Mouse (Mus musculus) heart, postnatal 25 days (tissue): Measurements from ENCODE around the gene Cd163l1. TPM values are rescaled to one million over a fixed set of nuclear protein-coding genes. Genes with fewer than 3 reads are reported as not detected.

Experiments used
- DNase-seq: peaks from one replicate; pipeline ENCODE4 v3.0.0; 2022; ENCODE audit warnings: low spot score
- intact Hi-C: fragments of 180-260 bp; cut with DNase I; formaldehyde crosslinking; loops from one replicate; pipeline ENCODE4 v1.15.1; 2025
- total RNA-seq, 2 experiments: library from RNA; stranded (reverse); gene quantifications; 2 replicates each; pipeline ENCODE4 v1.2.3; 2021

Cd163l1 gene
- total RNA-seq, 2 experiments from 2014 or later, result not detected

- no peak for DNase-seq
- intact Hi-C loops, result no loop called here
Observed at GRCm38 (mm10) chr7:140213841-140214240, 4.2 kb upstream of the Cd163l1 start.

GRCm38 (mm10) chr7:140219268-140219667 lies 1.2 kb downstream of the Cd163l1 start:
- intact Hi-C loops, result no loop called here
- no peak for DNase-seq

GRCm38 (mm10) chr7:140220375-140220774 lies 2.3 kb downstream of the Cd163l1 start:
- no peak for DNase-seq
- intact Hi-C loops, result no loop called here

DNA sequence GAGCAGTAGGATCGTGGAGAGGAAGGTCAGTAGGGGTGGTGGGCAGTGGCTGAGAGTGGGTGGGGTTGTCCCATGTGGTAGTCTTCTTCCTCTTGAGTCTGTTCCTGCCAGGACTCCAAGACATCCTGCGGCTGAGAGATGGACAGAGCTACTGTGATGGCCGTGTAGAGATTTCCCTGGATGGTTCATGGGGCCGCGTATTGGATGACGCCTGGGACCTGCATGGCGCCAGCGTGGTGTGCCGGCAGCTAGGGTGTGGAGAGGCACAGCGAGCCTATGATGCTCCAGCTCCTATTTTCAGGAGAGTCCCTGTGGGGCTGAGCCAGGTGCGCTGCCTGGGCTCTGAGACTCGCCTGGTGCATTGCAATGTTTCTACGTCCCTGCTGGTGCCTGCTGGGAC lies 6.1 kb downstream of the Cd163l1 start:
- no peak for DNase-seq
- intact Hi-C loops, result no loop called here

- DNase-seq, result no peak
- intact Hi-C loops, result no loop called here
Observed at GRCm38 (mm10) chr7:140228476-140228875, 10.4 kb downstream of the Cd163l1 start.

GRCm38 (mm10) chr7:140231026-140231425 lies 13.0 kb downstream of the Cd163l1 start:
- intact Hi-C loops, result no loop called here
- DNase-seq, result no peak

GRCm38 (mm10) chr7:140233696-140234095 lies 15.6 kb downstream of the Cd163l1 start:
- intact Hi-C loops, result no loop called here
- no peak for DNase-seq

GRCm38 (mm10) chr7:140247216-140247615 lies 29.1 kb downstream of the Cd163l1 start, which contains the start of gene 5830411N06Rik:
TSS of gene 5830411N06Rik (plus strand) at chr7:140247284.
- intact Hi-C loops, result no loop called here
- no peak for DNase-seq

GRCm38 (mm10) chr7:140253780-140254299 lies 35.8 kb downstream of the Cd163l1 start:
- intact Hi-C loops, result no loop called here
- DNase-seq, result no peak

Other genes starting within 250 kb of the Cd163l1 start
- gene 6430531B16Rik, start 239.5 kb upstream of the Cd163l1 start, total RNA-seq, result not detected
- gene Adam8, start 225.7 kb upstream of the Cd163l1 start, total RNA-seq, result under 1 TPM; 0.20 to 0.73 TPM
- gene Zfp511, start 181.9 kb upstream of the Cd163l1 start, total RNA-seq, result 10 to 100 TPM; 10.9 to 11.2 TPM
- gene Tubgcp2, start 181.6 kb upstream of the Cd163l1 start, total RNA-seq, result 10 to 100 TPM; 25.4 to 27.2 TPM
- not detected for gene Msx3, start 169.2 kb upstream of the Cd163l1 start, total RNA-seq
- gene Caly, start 135.7 kb upstream of the Cd163l1 start, total RNA-seq, result not detected
- gene Prap1, start 124.9 kb upstream of the Cd163l1 start, total RNA-seq, result not detected
- 10 to 100 TPM; 80.9 to 84.0 TPM for gene Fuom, start 115.8 kb upstream of the Cd163l1 start, total RNA-seq
- 1 to 10 TPM; 3.5 to 3.7 TPM for gene Paox, start 102.5 kb upstream of the Cd163l1 start, total RNA-seq
- gene Echs1, start 101.8 kb upstream of the Cd163l1 start, total RNA-seq, result 100 to 1,000 TPM; 441 to 471 TPM
- 10 to 100 TPM; 22.9 to 30.8 TPM for gene Mtg1, start 80.7 kb upstream of the Cd163l1 start, total RNA-seq
- under 1 TPM; 0.36 to 0.84 TPM for gene Sprn, start 63.4 kb upstream of the Cd163l1 start, total RNA-seq
- not detected for gene Olfr522, start 53.5 kb upstream of the Cd163l1 start, total RNA-seq
- gene Olfr523, start 45.0 kb upstream of the Cd163l1 start, total RNA-seq, result not detected
- not detected for gene Olfr524, start 12.3 kb upstream of the Cd163l1 start, total RNA-seq
- not detected for gene 5830411N06Rik, start 29.0 kb downstream of the Cd163l1 start, total RNA-seq
- not detected for gene Olfr525, start 102.6 kb downstream of the Cd163l1 start, total RNA-seq
- not detected for gene Olfr527, start 115.8 kb downstream of the Cd163l1 start, total RNA-seq
- gene Olfr60, start 143.4 kb downstream of the Cd163l1 start, total RNA-seq, result not detected
- not detected for gene Olfr530, start 158.1 kb downstream of the Cd163l1 start, total RNA-seq
- not detected for gene Olfr531, start 184.7 kb downstream of the Cd163l1 start, total RNA-seq
- gene Olfr532, start 203.4 kb downstream of the Cd163l1 start, total RNA-seq, result not detected
- not detected for gene Olfr533, start 245.1 kb downstream of the Cd163l1 start, total RNA-seq